Mouse (Mus musculus) forebrain, postnatal 0 days (tissue): ENCODE measurements at regions not wholly inside any gene's neighbourhood (a gene's known extent, or its start where the extent isn't known, plus 50 kb on each side); places are given as distances from the start of the nearest gene placed in this dataset.

Experiments
- ATAC-seq: fragments of 200-750 bp; cut with Nextera tagmentation; 2 replicates; pipeline ENCODE4 v1.8.0; 2017; ENCODE audit warnings: mild to moderate bottlenecking, moderate library complexity
- DNase-seq: peaks from one replicate; pipeline ENCODE4 v3.0.0-alpha.2; 2015
- H3K27ac ChIP-seq: fragments of 300-500 bp; sonication (generic); 2 replicates; pipeline ENCODE4 v1.5.1; 2014; ENCODE audit warnings: low read depth, mild to moderate bottlenecking, antibody characterized with exemption, low read length, moderate library complexity, mixed read lengths
- H3K27me3 ChIP-seq: fragments of 300-500 bp; sonication (generic); 2 replicates; pipeline ENCODE4 v1.6.1; 2014; ENCODE audit warnings: mild to moderate bottlenecking, low read length, mixed read lengths; ENCODE audit not compliant: insufficient read depth
- H3K36me3 ChIP-seq: fragments of 300-500 bp; sonication (generic); 2 replicates; pipeline ENCODE4 v1.6.1; 2014; ENCODE audit warnings: mild to moderate bottlenecking, moderate library complexity; ENCODE audit not compliant: insufficient read depth
- H3K4me1 ChIP-seq: fragments of 300-500 bp; sonication (generic); 2 replicates; pipeline ENCODE4 v1.6.1; 2014; ENCODE audit warnings: antibody characterized with exemption; ENCODE audit not compliant: insufficient read depth
- H3K4me2 ChIP-seq: fragments of 300-500 bp; sonication (generic); 2 replicates; pipeline ENCODE4 v1.6.1; 2014; ENCODE audit warnings: low read depth, mild to moderate bottlenecking, moderate library complexity
- H3K4me3 ChIP-seq: fragments of 300-500 bp; sonication (generic); 2 replicates; pipeline ENCODE4 v1.5.1; 2014; ENCODE audit warnings: low read depth, low read length, mixed read lengths
- H3K9ac ChIP-seq: fragments of 300-500 bp; sonication (generic); 2 replicates; pipeline ENCODE4 v1.6.1; 2014; ENCODE audit warnings: mild to moderate bottlenecking
- H3K9me3 ChIP-seq: fragments of 300-500 bp; sonication (generic); 2 replicates; pipeline ENCODE4 v1.6.1; 2016; ENCODE audit warnings: low read length
- CTCF ChIP-seq: sonication (generic); IDR thresholded peaks from 2 replicates; pipeline ENCODE4 v1.5.1; 2016; ENCODE audit warnings: antibody characterized with exemption, control low read depth, low read depth
- WGBS: fragments of 180-500 bp; shearing (Covaris S2); extraction: QIAGEN DNeasy Blood & Tissue Kit; methylation state at CpG from one replicate; pipeline ENCODE4 v1.1.7; 2014; 5-methylcytosine and 5-hydroxymethylcytosine counted together

DNA sequence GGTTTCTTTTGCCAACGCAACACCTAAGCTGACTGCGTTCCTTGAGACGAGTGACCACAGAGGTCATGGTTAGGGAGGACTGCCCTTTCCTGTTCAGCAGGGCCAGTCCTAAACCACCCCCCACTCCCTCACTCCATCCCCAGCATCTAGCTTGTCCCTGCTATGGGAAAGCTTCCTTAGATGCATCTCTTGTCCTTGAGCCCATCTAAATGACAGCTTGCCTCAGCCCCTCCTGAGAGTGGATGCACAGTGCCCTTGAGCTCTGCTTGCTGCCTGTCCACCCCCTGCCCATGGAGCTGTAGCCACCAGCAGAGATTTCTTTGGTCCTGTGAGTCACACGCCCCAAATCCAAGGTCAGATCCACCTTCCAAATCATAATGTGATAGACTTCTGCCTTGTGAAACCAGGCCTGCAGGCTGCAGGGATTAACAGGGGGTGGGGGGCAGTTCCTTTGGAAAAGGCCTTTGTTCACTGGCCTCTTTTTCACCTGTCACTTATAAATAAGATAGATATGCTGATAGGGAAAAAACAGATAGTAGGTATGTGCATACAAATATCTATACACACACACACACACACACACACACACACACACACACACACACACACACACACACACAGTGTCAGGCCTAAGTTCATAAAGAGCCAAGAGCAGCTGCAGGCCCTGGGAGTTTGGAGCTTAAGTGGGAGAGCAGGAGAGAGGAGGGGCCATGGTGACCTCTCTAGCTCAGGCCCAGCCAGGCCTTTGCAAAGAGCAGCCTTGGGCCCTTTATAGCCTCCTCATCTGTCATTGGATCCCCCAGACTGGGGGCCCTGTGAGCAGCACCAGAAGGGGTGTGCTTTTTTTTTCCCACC is 56.4 kb upstream of the Adra2c start:
- no peak overlapping the region for H3K4me3 ChIP-seq

DNA sequence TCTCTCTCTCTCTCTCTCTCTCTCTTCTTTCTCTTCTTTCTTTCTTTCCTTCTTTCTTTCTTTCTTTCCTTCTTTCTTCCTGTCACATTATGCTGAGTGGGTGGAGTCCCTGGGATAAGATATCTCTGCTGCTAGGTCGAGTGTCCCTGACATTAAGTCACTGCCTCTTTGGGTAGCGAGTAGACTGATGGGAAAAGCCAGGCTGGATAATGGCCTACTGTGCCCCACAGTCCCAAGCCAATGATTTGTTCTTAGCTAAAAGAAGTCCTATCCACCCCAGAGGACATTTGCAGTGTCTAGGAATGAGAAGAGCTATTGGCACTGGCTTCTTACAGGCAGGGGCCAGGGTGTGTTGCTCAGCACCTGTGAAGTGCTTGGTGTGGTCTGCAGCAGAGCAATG is 61.8 kb upstream of the Adra2c start:
- Histone ChIP-seq H3K4me3 (no peak overlapping the region), H3K27ac (no peak overlapping the region), H3K9ac (no peak overlapping the region), H3K27me3 (no peaks in the 10 kb centered on the region), H3K36me3 (no peaks in the 10 kb centered on the region), H3K4me2 (no peak overlapping the region), H3K4me1 (no peaks in the 10 kb centered on the region), H3K9me3 (0 out of 2 replicates have a peak, but pooled peaks cover 4% of the 10 kb centered on the region)
- no peak for DNase-seq
- no peak for ATAC-seq
- 63% methylated on average over 2 of the region's 2 CpGs for WGBS
- no peak for TF ChIP-seq CTCF

More for the DNA sequence above, 56.4 kb upstream of the Adra2c start:
- Histone ChIP-seq H3K4me2 (no peak overlapping the region), H3K36me3 (no peaks in the 10 kb centered on the region), H3K9ac (no peak overlapping the region), H3K27ac (no peak overlapping the region), H3K4me1 (no peaks in the 10 kb centered on the region), H3K27me3 (no peaks in the 10 kb centered on the region), H3K9me3 (0 out of 2 replicates have a peak, but pooled peaks cover 4% of the 10 kb centered on the region)
- DNase-seq (no peak), ATAC-seq (no peak)
- 88% methylated on average over 4 of the region's 4 CpGs for WGBS
- TF ChIP-seq CTCF, result no peak

DNA sequence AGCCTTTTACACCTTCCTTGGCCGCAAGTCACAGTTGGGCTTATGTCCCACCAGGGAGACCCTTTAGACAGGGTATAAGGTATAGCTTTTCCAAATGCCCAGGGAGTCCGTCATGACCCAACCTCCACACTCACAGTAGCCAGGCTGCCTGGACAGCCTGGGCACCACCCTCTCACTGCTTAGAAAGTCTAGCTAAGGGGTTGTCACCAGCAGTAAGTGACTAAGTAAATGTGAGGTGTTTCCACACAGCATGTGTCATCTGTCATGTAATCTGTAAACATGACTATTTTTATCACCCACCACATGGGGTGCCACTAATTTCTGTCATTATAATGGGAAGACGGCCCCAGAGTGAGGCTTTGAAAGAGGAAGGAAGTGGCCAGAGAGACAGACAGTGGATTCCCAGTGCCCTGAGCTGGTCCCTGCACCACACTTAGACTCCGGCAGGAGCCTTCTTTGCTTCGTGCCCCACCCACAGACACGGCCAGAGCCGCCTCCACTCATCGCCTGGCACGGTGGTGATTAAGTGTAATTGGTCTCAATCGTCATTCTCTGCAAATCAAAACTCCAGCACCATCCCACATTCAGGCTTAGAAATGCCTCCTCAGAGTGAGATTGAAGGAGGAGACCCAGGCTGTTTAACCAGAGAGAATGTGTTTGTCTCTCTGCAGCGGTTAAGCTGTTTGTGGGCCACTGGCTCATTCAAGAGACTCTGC is 62.5 kb upstream of the Adra2c start:
- Histone ChIP-seq H3K4me2 (no peak overlapping the region), H3K36me3 (no peaks in the 10 kb centered on the region), H3K9ac (no peak overlapping the region), H3K4me3 (no peak overlapping the region), H3K27ac (no peak overlapping the region), H3K4me1 (no peaks in the 10 kb centered on the region), H3K9me3 (0 out of 2 replicates have a peak, but pooled peaks cover 4% of the 10 kb centered on the region), H3K27me3 (no peaks in the 10 kb centered on the region)
- DNase-seq (peak; percentile 10), ATAC-seq (peak; percentile 18; the same call in 1 of the 2 replicates)
- 53% methylated on average over 11 of the region's 11 CpGs for WGBS
- TF ChIP-seq CTCF, result no peak

DNA sequence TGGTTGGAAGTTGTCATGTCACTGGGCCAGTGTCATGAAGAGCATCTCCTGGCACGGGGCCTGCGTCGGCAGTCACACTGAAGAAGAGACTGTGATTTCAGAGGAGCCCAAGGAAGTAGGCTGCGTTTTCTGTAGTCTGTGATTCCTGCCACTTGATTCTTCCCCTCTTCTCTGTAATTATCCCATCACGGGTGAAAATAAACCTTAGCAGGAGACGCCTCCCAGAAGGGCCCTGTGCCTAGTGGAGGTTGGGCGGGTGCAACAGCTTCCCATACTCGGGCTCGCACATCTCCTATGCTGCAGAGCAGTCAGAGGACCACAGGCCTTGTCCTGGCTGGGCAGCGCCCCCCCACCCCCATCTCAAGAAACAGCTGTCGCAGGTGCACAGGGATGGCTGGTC is 63.1 kb upstream of the Adra2c start:
- 71% methylated on average over 11 of the region's 11 CpGs for WGBS
- Histone ChIP-seq H3K4me2 (no peak overlapping the region), H3K9me3 (0 out of 2 replicates have a peak, but pooled peaks cover 4% of the 10 kb centered on the region), H3K27me3 (no peaks in the 10 kb centered on the region), H3K9ac (no peak overlapping the region), H3K36me3 (no peaks in the 10 kb centered on the region), H3K27ac (no peak overlapping the region), H3K4me3 (no peak overlapping the region), H3K4me1 (no peaks in the 10 kb centered on the region)
- no peak for TF ChIP-seq CTCF
- peak; percentile 67 for ATAC-seq
- peak; percentile 28 for DNase-seq

DNA sequence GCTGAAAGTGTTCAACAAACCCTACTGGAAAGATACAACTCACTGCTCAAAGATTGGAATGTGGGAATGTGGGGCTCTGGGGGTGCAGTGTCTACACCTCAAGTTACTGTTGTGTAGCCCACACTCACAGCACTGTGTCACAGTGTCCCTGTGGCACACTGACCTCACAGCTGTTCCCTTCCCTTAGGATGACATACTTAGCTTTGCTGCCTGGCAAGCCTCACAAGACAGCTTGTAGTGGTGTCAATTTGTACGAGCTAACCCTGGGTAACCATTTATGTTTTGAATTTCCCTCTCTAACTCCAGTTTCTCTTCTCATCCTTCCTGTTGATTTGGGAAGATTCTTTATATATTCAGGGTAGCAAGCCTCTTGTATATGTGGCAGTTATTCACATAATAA is 68.8 kb upstream of the Adra2c start:
- Histone ChIP-seq H3K36me3 (no peaks in the 10 kb centered on the region), H3K27ac (no peak overlapping the region), H3K4me1 (no peaks in the 10 kb centered on the region), H3K27me3 (no peaks in the 10 kb centered on the region), H3K9me3 (no peaks in the 10 kb centered on the region), H3K4me2 (no peak overlapping the region), H3K9ac (no peak overlapping the region), H3K4me3 (no peak overlapping the region)
- WGBS, result 58% methylated on average over 1 of the region's 1 CpGs
- no peak for ATAC-seq
- DNase-seq, result no peak
- no peak for TF ChIP-seq CTCF

DNA sequence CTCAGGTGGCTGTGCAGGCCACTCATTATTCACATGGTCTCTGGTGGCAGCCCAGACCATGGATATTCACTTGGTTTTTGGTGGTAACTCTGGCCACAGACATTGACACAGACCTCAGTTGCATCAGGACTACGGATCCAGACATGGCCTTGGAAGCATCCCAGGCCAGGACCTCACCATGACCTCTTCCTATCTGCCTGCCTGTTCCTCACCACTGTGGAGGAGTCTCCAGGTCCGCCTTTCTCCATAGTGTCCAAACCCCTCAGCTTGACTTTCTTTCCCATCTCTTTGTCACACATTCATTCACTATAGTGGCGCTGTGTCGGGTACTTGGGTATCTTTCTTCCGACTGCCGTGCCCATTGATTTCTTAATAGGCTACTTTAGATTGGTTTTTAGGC is 74.1 kb upstream of the Adra2c start:
- DNase-seq, result no peak
- TF ChIP-seq CTCF, result no peak
- Histone ChIP-seq H3K9ac (no peak overlapping the region), H3K4me2 (no peak overlapping the region), H3K4me3 (no peak overlapping the region), H3K9me3 (no peaks in the 10 kb centered on the region), H3K4me1 (no peaks in the 10 kb centered on the region), H3K36me3 (no peaks in the 10 kb centered on the region), H3K27ac (no peak overlapping the region), H3K27me3 (no peaks in the 10 kb centered on the region)
- 94% methylated on average over 6 of the region's 6 CpGs for WGBS
- ATAC-seq, result no peak

GRCm38 (mm10) chr5:35198468-35198867 is 79.7 kb upstream of the Adra2c start:
- ATAC-seq, result no peak
- H3K4me1 ChIP-seq, result no peaks in the 10 kb centered on the region
- H3K4me3 ChIP-seq, result no peak overlapping the region
- no peak for DNase-seq
- H3K9ac ChIP-seq, result no peak overlapping the region
- WGBS, result 47% methylated on average over 5 of the region's 5 CpGs
- no peaks in the 10 kb centered on the region for H3K27me3 ChIP-seq
- H3K36me3 ChIP-seq, result no peaks in the 10 kb centered on the region
- H3K27ac ChIP-seq, result no peak overlapping the region
- TF ChIP-seq CTCF, result no peak
- H3K4me2 ChIP-seq, result no peak overlapping the region
- no peaks in the 10 kb centered on the region for H3K9me3 ChIP-seq
